Mouse (Mus musculus): ENCODE data around the gene Pex19.
A peak's percentile ranks its signal among the peaks of the same experiment; 100 is the strongest.

Pex19 gene

GRCm38 (mm10) chr1:172132319-172132718, 5.8 kb downstream of the Pex19 start:
- no peak for DNase-seq (ENCODE audit: extremely low spot score, low read depth, low spot score)

DNA sequence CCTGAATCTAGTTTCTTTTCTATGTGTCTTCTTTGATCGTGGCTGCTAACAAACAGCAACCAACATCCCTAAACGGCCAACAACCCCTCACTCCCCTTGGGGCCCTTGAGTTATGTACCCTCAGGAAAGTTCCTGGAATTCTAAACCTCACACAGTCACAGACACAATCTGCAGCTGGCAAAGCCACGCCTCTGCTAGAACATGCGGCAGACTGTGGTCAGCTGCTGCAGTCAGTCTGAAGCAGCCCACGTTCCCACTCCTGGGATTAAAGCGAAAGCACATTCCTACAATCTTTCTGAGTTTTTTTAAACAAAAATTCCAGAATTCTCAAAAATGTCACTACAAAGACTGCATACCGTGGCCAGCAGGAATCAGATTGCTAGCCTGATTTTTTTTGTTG, 7.0 kb downstream of the Pex19 start:
- no peak for DNase-seq (ENCODE audit: extremely low spot score, low read depth, low spot score)

GRCm38 (mm10) chr1:172134072-172134471, 7.5 kb downstream of the Pex19 start:
- DNase-seq (ENCODE audit: extremely low spot score, low read depth, low spot score): no peak

GRCm38 (mm10) chr1:172140160-172140559, 13.6 kb downstream of the Pex19 start:
- no peak for DNase-seq (ENCODE audit: extremely low spot score, low read depth, low spot score)

DNA sequence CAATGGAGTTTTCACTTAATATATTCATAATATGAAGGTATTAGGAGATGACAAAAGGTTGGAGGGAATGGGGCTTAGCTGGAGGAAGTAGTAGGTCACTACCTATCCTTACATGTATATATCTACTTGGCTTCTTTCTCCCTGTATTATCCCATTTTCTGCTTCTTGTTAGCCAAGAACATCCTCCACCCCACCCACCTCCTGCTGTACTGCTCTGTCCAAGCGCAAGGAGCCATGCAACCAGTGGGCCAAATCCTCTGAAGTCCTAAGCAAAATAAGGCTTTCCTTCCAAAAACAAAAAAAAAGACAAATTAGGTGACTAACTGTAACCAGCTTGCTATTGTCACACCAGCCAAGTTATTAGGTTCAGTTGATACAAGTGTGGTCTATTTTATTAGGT, 14.3 kb downstream of the Pex19 start:
- DNase-seq (ENCODE audit: extremely low spot score, low read depth, low spot score): no peak

DNA sequence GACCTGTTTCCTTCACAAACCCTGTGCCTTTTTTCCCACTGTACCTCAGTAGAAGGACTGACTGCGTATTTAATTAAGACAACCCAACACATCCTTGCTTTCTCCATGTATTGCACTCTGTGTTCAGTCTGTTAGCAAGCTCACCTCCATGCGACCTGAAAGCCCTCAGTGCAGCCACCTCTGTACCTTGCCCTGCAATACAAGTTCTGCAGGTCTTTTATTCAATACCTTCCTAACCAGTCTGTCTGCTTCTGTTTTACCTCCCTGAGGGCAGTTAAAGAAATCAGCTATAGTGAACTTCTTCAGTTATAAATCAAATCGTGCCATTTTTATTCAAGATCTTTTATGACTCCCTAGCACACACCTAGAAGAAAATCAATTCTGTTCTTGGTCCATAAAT, 15.0 kb downstream of the Pex19 start:
- no peak for DNase-seq (ENCODE audit: extremely low spot score, low read depth, low spot score)

GRCm38 (mm10) chr1:172143570-172143969, 17.0 kb downstream of the Pex19 start:
- DNase-seq (ENCODE audit: extremely low spot score, low read depth, low spot score): no peak

DNA sequence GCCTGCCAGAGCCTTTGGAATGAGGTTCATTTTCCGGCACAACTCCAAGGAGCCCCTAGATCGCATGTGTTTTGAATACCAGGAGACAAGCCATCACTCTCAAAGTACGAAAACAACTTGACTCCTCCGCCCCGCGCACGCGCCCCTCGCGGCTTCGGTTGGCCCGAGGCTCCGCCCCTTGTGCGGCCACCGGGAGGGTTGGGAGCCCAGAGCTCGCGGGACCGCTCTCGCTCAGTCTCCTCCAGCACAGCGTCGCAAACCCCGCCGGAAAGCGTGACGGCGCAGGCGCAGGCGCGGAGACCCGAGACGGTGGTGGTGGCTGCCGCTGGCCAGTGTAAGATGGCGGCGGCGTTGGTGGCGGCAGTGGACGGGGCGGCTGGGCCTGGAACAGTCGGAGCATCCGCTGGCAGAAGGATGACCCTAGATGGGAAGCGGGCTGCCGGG, 21.3 kb downstream of the Pex19 start, which contains the start of gene Dcaf8:
TSS of gene Dcaf8 (plus strand) at position 250 of the 444 bp plus-strand sequence.
- peak; percentile 88 for DNase-seq (ENCODE audit: extremely low spot score, low read depth, low spot score)

DNA sequence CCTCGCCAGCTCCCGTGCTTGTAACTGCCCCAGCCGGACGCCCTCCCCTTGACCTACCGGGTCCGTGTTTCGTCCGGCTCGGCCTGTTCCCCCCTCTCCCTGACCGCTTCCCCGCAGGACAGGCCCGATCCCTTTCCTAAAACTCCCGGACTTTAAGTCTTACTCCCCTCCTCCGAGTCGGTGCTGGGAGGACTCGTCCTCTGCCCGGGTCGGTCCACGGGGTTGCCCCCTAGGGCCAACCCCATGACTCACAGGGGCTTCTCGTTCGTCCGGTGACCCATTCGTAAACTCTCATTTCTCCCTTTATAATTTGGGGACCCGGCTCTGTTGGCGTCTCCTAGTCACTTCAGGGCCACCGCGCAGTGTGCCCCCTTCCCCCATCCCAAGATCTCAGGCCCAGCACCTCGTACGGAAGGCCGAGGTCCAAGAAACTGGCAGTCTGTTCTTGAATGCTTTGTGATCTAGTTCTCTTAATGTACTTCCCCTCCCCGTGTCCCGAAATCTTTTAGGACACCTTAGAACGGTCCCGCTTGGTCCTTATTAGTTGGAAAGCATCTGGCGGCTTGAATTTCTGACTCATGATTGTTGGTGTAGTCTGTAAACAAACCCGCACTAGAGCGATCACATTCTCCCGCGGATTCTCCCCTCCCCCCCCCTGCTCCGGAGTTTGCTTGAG, 21.9 kb downstream of the Pex19 start:
- no peak for DNase-seq (ENCODE audit: extremely low spot score, low read depth, low spot score)

DNA sequence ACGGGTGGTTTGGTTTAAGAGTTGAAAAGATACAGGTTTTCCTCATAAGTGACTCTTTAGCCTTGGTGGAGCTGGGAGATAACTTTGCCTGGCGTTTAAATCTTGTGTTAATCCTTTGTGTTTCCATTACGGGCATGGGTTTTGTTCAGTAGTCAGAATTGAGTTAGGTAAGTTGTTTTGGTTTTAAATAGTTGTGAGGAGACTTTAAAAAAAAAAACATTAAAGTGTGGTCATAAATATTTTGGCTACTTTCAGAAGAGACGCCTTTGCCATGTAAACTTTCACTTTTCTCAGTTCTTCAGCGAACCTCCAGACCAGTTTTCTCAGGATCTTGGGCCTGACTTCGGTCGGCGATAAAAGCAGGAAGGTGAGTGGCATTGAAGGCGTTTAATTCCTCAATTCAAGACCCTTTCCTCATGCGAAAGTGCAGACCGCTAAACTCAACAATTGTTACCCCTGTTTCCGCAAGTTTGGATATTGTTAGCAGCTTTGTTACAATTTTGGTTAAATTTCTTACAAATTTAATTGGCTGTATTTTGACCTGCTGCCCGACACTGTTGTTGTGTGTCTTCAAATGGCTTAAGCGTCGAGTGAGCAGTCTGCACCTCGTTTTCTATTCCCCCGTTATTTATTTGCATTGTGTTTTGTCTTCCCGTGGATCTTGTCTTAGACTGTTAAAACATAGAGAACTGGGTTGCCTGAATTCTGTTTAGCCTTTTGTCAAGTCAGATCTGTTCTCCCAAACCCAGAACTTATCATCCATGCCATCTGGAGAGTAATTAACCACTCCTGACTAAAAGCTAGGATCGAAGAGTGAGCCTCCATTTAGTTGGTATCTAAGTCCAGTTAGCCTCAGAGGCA, 22.6 kb downstream of the Pex19 start:
- DNase-seq (ENCODE audit: extremely low spot score, low read depth, low spot score): no peak

DNA sequence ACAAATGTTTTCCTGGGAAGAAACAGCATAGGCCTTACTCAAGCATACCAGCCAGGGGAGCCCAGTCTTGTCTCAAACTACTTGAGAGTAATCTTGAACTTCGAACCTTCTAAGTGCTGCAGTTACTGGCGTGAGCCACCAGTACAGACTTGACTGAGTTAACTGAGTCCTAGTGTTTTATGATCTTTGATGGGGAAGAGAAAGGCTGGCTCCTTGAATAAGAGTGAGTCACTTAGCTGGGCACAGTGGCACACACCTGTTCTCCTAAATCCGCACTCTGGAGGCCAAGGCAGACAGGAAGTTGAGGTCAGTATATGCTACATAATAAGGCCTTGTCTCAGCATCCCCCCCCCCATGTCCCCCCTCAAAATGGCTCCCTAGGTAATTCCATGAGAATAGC, 28.0 kb downstream of the Pex19 start:
- no peak for DNase-seq (ENCODE audit: extremely low spot score, low read depth, low spot score)

DNA sequence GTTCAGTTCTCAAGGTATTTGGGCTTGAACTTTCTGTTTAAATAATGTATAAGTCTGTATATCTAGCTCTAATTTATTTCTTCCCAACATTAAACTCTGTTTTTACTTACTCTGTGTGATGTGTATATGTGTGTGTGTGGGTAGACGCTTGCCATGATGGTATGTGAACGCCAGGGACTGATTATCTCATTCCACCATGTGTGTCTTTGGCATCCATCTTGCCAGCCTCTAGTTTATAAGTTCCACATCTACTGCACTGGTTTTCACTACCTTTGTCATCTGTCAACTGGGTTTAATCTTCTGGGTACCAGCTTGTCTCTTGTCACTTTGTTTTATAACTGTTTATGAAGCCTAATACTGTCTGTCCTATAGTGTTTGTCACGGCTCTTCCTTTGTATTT, 29.0 kb downstream of the Pex19 start:
- DNase-seq (ENCODE audit: extremely low spot score, low read depth, low spot score): no peak

- DNase-seq (ENCODE audit: extremely low spot score, low read depth, low spot score): no peak
Measured at GRCm38 (mm10) chr1:172159970-172160369, 33.4 kb downstream of the Pex19 start.

GRCm38 (mm10) chr1:172160508-172160907, 34.0 kb downstream of the Pex19 start:
- no peak for DNase-seq (ENCODE audit: extremely low spot score, low read depth, low spot score)

DNA sequence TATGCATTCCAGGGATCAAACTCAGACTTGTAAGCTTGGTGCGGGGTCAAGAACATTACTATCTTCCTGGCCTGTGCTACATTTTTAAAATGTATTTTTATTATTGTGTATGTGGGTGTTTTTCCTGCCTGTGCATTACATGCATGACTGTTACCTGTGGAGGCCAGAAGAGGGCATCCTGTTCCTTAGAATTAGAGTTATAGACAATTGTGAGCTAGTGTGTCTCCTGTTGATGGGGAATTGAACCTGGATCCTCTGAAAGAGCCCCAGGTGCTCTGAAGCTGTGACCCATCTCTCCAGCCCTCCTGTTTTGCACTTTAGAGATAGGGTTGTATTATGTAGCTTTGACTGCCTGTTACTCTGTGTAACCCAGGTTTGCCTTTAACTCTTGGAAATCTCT, 35.5 kb downstream of the Pex19 start:
- DNase-seq (ENCODE audit: extremely low spot score, low read depth, low spot score): no peak

DNA sequence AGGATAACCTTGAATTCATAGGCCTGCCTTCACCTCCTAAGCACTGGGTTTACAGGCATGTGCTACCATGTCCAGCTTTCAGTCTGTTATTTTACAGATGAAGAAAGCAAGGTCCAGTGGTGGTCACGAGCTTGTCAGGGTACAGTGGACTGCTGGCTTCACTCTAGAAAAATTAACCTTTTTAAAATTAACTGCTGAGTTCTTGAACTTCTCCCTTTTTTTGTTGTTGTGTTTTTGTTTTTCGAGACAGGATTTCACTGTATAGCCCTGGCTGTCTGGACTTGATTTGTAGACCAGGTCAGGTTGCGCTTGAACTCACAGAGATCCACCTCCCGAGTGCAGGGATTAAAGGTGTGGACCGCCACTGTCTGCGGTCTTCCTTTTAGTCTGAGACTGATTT, 36.4 kb downstream of the Pex19 start:
- DNase-seq (ENCODE audit: extremely low spot score, low read depth, low spot score): no peak

- DNase-seq (ENCODE audit: extremely low spot score, low read depth, low spot score): no peak
Measured at GRCm38 (mm10) chr1:172167911-172168310, 41.4 kb downstream of the Pex19 start.

DNA sequence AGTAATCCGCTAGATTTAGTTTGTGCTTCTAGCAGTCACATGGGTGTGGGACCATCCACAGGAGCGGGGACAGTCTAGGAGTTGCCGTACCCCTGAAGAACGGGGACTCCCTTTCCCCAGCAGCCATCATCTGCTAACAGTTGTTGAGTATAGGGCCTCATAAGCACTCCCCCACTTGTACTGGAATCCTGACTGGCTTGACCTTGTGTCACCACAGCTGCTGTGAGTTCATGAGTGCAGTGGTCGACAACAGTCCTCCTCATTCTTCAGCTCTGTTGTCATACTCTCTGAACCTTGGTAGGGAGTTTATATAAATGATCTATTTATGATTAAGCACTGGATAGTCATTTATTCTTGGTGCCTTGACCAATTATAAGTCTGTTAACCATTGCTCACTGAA, 43.3 kb downstream of the Pex19 start:
- DNase-seq (ENCODE audit: extremely low spot score, low read depth, low spot score): no peak

DNA sequence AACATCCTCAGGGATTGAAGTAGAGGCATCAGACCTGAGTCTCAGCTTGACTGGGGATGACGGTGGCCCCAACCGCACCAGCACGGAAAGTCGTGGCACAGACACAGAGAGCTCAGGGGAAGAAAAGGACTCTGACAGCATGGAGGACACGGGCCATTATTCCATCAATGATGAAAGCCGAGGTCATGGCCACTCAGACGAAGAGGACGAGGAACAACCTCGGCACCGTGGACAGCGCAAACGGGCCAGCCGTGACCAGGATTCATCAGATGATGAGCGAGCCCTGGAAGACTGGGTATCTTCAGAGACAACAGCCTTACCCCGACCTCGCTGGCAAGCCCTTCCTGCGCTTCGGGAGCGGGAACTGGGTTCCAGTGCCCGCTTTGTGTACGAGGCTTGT, 45.8 kb downstream of the Pex19 start:
- no peak for DNase-seq (ENCODE audit: extremely low spot score, low read depth, low spot score)

- DNase-seq (ENCODE audit: extremely low spot score, low read depth, low spot score): no peak
Measured at GRCm38 (mm10) chr1:172173181-172173580, 46.6 kb downstream of the Pex19 start.

DNA sequence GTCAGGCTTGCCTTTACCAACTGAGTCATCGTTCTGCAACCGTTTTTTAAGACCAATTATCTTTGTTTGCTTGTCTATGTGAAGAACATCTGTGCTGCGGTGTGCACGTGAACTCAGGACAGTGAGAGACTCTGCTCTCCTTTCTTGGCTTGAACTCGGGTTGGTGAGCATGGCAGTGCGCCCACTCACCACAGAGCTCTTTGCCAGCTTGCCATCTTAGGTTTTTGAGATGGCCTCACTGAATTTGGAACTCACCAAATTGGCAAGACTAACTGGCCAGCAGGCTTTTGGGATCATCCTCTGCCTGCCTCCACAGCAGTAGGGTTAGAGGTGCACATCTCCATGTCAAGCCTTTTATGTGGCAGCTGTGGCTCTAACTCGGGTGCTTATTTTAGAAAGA, 51.2 kb downstream of the Pex19 start:
- no peak for DNase-seq (ENCODE audit: extremely low spot score, low read depth, low spot score)

DNA sequence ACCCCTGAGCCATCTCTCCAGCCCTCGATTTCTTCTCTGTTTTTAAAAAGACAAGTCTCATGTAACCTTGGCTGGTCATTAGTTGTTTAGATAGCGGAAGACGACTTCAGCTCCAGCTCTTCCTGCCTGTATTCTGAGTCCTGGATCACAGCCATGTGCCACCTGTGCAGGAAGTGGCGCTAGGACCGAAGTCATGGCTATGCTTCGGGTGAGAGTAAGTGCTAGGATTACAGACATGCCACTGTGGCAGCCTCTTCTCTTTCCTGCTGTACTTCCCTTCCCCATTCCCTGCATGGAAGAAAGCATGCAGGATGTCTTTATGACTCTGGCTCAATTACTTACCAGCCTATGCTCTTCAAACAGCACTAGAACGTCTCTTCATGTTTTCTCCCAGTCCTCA, 52.5 kb downstream of the Pex19 start:
- DNase-seq (ENCODE audit: extremely low spot score, low read depth, low spot score): no peak
